Mouse (Mus musculus) embryonic facial prominence, embryonic 12.5 days (tissue): Measurements from ENCODE around the gene Olfr521. TPM values are rescaled to one million over a fixed set of nuclear protein-coding genes. Genes with fewer than 3 reads are reported as not detected.
"Not testable (repeated sequence)": the region's sequence is repeated elsewhere in the genome, so short reads cannot be mapped to it uniquely, and the experiment has no call there.

ENCODE experiments used
- ATAC-seq: fragments of 200-750 bp; cut with Nextera tagmentation; 2 replicates; pipeline ENCODE4 v1.8.0; 2017; ENCODE audit not compliant: insufficient number of reproducible peaks, insufficient read depth, low FRiP score, low TSS enrichment
- H3K27ac ChIP-seq: fragments of 300-500 bp; sonication (generic); 2 replicates; pipeline ENCODE4 v1.5.1; 2016; ENCODE audit warnings: mild to moderate bottlenecking
- H3K27me3 ChIP-seq: fragments of 300-500 bp; sonication (generic); 2 replicates; pipeline ENCODE4 v1.6.1; 2016; ENCODE audit warnings: mild to moderate bottlenecking, moderate library complexity
- H3K36me3 ChIP-seq: fragments of 300-500 bp; sonication (generic); 2 replicates; pipeline ENCODE4 v1.6.1; 2016; ENCODE audit warnings: mild to moderate bottlenecking
- H3K4me1 ChIP-seq: fragments of 300-500 bp; sonication (generic); 2 replicates; pipeline ENCODE4 v1.6.1; 2016
- H3K4me2 ChIP-seq: fragments of 300-500 bp; sonication (generic); replicated peaks from 2 replicates; pipeline ENCODE4 v1.6.1; 2016; ENCODE audit warnings: mild to moderate bottlenecking, moderate library complexity
- H3K4me3 ChIP-seq: fragments of 300-500 bp; sonication (generic); 2 replicates; pipeline ENCODE4 v1.5.1; 2016; ENCODE audit warnings: mild to moderate bottlenecking
- H3K9ac ChIP-seq: fragments of 300-500 bp; sonication (generic); 2 replicates; pipeline ENCODE4 v1.6.1; 2016; ENCODE audit warnings: mild to moderate bottlenecking, moderate library complexity
- H3K9me3 ChIP-seq: fragments of 300-500 bp; sonication (generic); 2 replicates; pipeline ENCODE4 v1.6.1; 2016; ENCODE audit warnings: mild to moderate bottlenecking, moderate library complexity
- WGBS: fragments of 180-500 bp; shearing (Covaris S2); methylation state at CpG from one replicate; pipeline ENCODE4 v1.1.7; 2016; 5-methylcytosine and 5-hydroxymethylcytosine counted together
- polyA plus RNA-seq: library from polyadenylated mRNA; unstranded; fragments of >200 nt; fragmentation: Nextera tagmentation; extraction: Ambion mirVana; gene quantifications from 2 replicates; pipeline ENCODE4 v1.2.1, GENCODE M21; 2016

The Olfr521 gene
- polyA plus RNA-seq, 1 experiment from 2014 or later = not detected

- no peak for ATAC-seq
- H3K4me1 ChIP-seq = no peaks in the 10 kb centered on the region
- no peak overlapping the region for H3K27ac ChIP-seq
- H3K36me3 ChIP-seq = 0 out of 2 replicates have a peak, but pooled peaks cover 10% of the 10 kb centered on the region
- H3K4me2 ChIP-seq = no peak overlapping the region
- no peaks in the 10 kb centered on the region for H3K9me3 ChIP-seq
- H3K9ac ChIP-seq = no peak overlapping the region
- 77% methylated on average over 2 of the region's 2 CpGs for WGBS
- no peaks in the 10 kb centered on the region for H3K27me3 ChIP-seq
- no peak overlapping the region for H3K4me3 ChIP-seq
Measured at GRCm38 (mm10) chr7:99810814-99811213, 47.5 kb downstream of the Olfr521 start.

DNA sequence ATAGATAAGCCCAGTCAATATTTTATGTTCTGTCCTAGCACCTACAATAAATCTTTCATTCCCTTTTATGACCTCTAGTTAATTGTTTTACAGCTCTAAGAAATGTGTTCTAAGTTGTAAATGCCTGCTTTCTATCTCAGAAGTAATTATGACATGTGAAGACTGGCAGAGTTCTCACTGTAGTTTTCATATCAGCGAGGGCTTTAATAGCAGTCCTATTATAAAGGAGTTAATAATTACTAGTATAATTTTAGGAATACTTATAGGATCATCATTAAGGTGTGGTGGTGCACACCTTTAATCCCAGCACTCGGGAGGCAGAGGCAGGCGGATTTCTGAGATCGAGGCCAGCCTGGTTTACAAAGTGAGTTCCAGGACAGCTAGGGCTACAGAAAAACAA lies 48.4 kb downstream of the Olfr521 start:
- ATAC-seq = no peak
- WGBS = 88% methylated on average over 4 of the region's 4 CpGs
- H3K4me3 ChIP-seq = no peak overlapping the region
- no peaks in the 10 kb centered on the region for H3K9me3 ChIP-seq
- 0 out of 2 replicates have a peak, but pooled peaks cover 10% of the 10 kb centered on the region for H3K36me3 ChIP-seq
- H3K27me3 ChIP-seq = no peaks in the 10 kb centered on the region
- no peaks in the 10 kb centered on the region for H3K4me1 ChIP-seq
- H3K9ac ChIP-seq = no peak overlapping the region
- no peak overlapping the region for H3K27ac ChIP-seq
- no peak overlapping the region for H3K4me2 ChIP-seq

- Histone ChIP-seq H3K4me2 (no peak overlapping the region), H3K4me3 (no peak overlapping the region), H3K9ac (no peak overlapping the region), H3K27me3 (no peaks in the 10 kb centered on the region), H3K9me3 (no peaks in the 10 kb centered on the region), H3K27ac (no peak overlapping the region), H3K4me1 (no peaks in the 10 kb centered on the region), H3K36me3 (0 out of 2 replicates have a peak, but pooled peaks cover 10% of the 10 kb centered on the region)
- no peak for ATAC-seq
- 86% methylated on average over 11 of the region's 11 CpGs for whole genome bisulfite sequencing
Measured at GRCm38 (mm10) chr7:99813394-99813793, 50.1 kb downstream of the Olfr521 start.

GRCm38 (mm10) chr7:99818181-99818725 lies 54.9 kb downstream of the Olfr521 start:
- not testable (repeated sequence) for H3K9me3 ChIP-seq, H3K27me3 ChIP-seq
- WGBS = 21% methylated on average over 9 of the region's 9 CpGs

More at GRCm38 (mm10) chr7:99818181-99818725, 54.9 kb downstream of the Olfr521 start:
- H3K9ac ChIP-seq, H3K4me1 ChIP-seq, H3K4me2 ChIP-seq, H3K27ac ChIP-seq, ATAC-seq, H3K4me3 ChIP-seq, H3K36me3 ChIP-seq: not testable (repeated sequence)

Other genes starting within 250 kb of the Olfr521 start
- 8.5 and 8.8 TPM in 2 replicates for gene Arrb1, start 228.0 kb upstream of the Olfr521 start, polyA plus RNA-seq
- 0.93 and 1.5 TPM in 2 replicates for gene Tpbgl, start 136.4 kb upstream of the Olfr521 start, polyA plus RNA-seq
- 1.8 and 2.2 TPM in 2 replicates for gene Slco2b1, start 52.2 kb upstream of the Olfr521 start, polyA plus RNA-seq
- not detected in 2 replicates for gene Olfr520, start 33.2 kb upstream of the Olfr521 start, polyA plus RNA-seq
- gene Neu3, start 64.9 kb downstream of the Olfr521 start, polyA plus RNA-seq = 2.3 and 2.6 TPM in 2 replicates
- gene Xrra1, start 95.6 kb downstream of the Olfr521 start, polyA plus RNA-seq = 0.20 and 0.43 TPM in 2 replicates
- gene Spcs2, start 100.0 kb downstream of the Olfr521 start, polyA plus RNA-seq = 334 and 345 TPM in 2 replicates
- gene Rnf169, start 216.9 kb downstream of the Olfr521 start, polyA plus RNA-seq = 7.6 and 8.1 TPM in 2 replicates
- gene Chrdl2, start 242.7 kb downstream of the Olfr521 start, polyA plus RNA-seq = 1.2 and 1.7 TPM in 2 replicates